Mouse (Mus musculus): ENCODE results near the gene Rab4a.

GRCm38 (mm10) chr8:123780471-123780870, 25.3 kb upstream of the Rab4a start:
- TF ChIP-seq POLR2A (IDR thresholded peaks at IDR 0.05; ENCODE audit: control insufficient read depth in 1 of 2, insufficient read depth in 1 of 2, low read depth in 1 of 2, low read length in 2 of 2, poor library complexity in 1 of 2) (no peak), GABPA (IDR thresholded peaks at IDR 0.05; ENCODE audit: low read depth, low read length) (no peak), TBP (IDR thresholded peaks at IDR 0.05; ENCODE audit: low read depth, low read length) (no peak), TCF12 (IDR thresholded peaks at IDR 0.05; ENCODE audit: low read depth, low read length) (no peak), GATA1 (IDR thresholded peaks at IDR 0.05; ENCODE audit: low read depth, low read length) (no peak)
